Mouse (Mus musculus) midbrain, embryonic 13.5 days (tissue): ENCODE measurements around the gene Nckap5l. TPM values are rescaled to one million over a fixed set of nuclear protein-coding genes. Genes with fewer than 3 reads are reported as not detected.

ENCODE experiments used
- ATAC-seq: fragments of 200-750 bp; cut with Nextera tagmentation; 2 replicates; pipeline ENCODE4 v1.8.0; 2017; ENCODE audit warnings: mild to moderate bottlenecking, moderate TSS enrichment, moderate library complexity
- H3K27ac ChIP-seq: fragments of 300-500 bp; sonication (generic); 2 replicates; pipeline ENCODE4 v1.5.1; 2015; ENCODE audit warnings: inconsistent platforms, mild to moderate bottlenecking, moderate library complexity
- H3K27me3 ChIP-seq: fragments of 300-500 bp; sonication (generic); 2 replicates; pipeline ENCODE4 v1.6.1; 2015; ENCODE audit warnings: mild to moderate bottlenecking, inconsistent platforms
- H3K36me3 ChIP-seq: fragments of 300-500 bp; sonication (generic); 2 replicates; pipeline ENCODE4 v1.6.1; 2015; ENCODE audit warnings: mild to moderate bottlenecking, inconsistent platforms
- H3K4me1 ChIP-seq: fragments of 300-500 bp; sonication (generic); replicated peaks from 2 replicates; pipeline ENCODE4 v1.6.1; 2015; ENCODE audit warnings: inconsistent platforms
- H3K4me2 ChIP-seq: fragments of 300-500 bp; sonication (generic); replicated peaks from 2 replicates; pipeline ENCODE4 v1.6.1; 2015; ENCODE audit warnings: moderate library complexity, mild to moderate bottlenecking, inconsistent platforms
- H3K4me3 ChIP-seq: fragments of 300-500 bp; sonication (generic); replicated peaks from 2 replicates; pipeline ENCODE4 v1.5.1; 2015; ENCODE audit warnings: mild to moderate bottlenecking, inconsistent platforms
- H3K9ac ChIP-seq: fragments of 300-500 bp; sonication (generic); replicated peaks from 2 replicates; pipeline ENCODE4 v1.6.1; 2015; ENCODE audit warnings: mild to moderate bottlenecking, inconsistent platforms
- H3K9me3 ChIP-seq: fragments of 300-500 bp; sonication (generic); 2 replicates; pipeline ENCODE4 v1.6.1; 2016; ENCODE audit warnings: mild to moderate bottlenecking, inconsistent platforms
- WGBS: fragments of 180-500 bp; shearing (Covaris S2); methylation state at CpG from one replicate; pipeline ENCODE4 v1.1.7; 2015; 5-methylcytosine and 5-hydroxymethylcytosine counted together
- polyA plus RNA-seq: library from polyadenylated mRNA; unstranded; fragments of >200 nt; fragmentation: Nextera tagmentation; extraction: Ambion mirVana; gene quantifications from 2 replicates; pipeline ENCODE4 v1.2.1, GENCODE M21; 2015

Nckap5l gene
- 12.2 and 15.6 TPM in 2 replicates for polyA plus RNA-seq

- WGBS, result 1% methylated on average over 44 of the region's 45 CpGs
- Histone ChIP-seq H3K4me2 (peak within 1 kb of the TSS; percentile 82), H3K27ac (peak within 1 kb of the TSS; percentile 88), H3K9ac (peak within 1 kb of the TSS; percentile 78), H3K27me3 (no peaks in the 10 kb centered on the region), H3K4me1 (peaks cover 46% of the 10 kb centered on the region), H3K4me3 (peak within 1 kb of the TSS; percentile 88), H3K9me3 (no peaks in the 10 kb centered on the region), H3K36me3 (peaks cover 3% of the 10 kb centered on the region; the same call in 1 of the 2 replicates)
- ATAC-seq, result peak; percentile 93
Measured at GRCm38 (mm10) chr15:99457606-99458401, at the start of gene Nckap5l. TSS of gene Nckap5l (minus strand) at chr15:99457748.

GRCm38 (mm10) chr15:99505324-99506095 lies 48.0 kb upstream of the Nckap5l start:
- no peak overlapping the region for H3K4me2 ChIP-seq
- no peak overlapping the region for H3K27ac ChIP-seq
- no peaks in the 10 kb centered on the region for H3K36me3 ChIP-seq
- no peak overlapping the region for H3K4me3 ChIP-seq
- H3K27me3 ChIP-seq, result no peaks in the 10 kb centered on the region; the same call in 1 of the 2 replicates
- H3K4me1 ChIP-seq, result peaks cover 15% of the 10 kb centered on the region
- 83% methylated on average over 15 of the region's 15 CpGs for WGBS
- H3K9ac ChIP-seq, result no peak overlapping the region
- no peaks in the 10 kb centered on the region for H3K9me3 ChIP-seq
- no peak for ATAC-seq

- Histone ChIP-seq H3K27ac (no peak overlapping the region), H3K9ac (no peak overlapping the region), H3K4me3 (no peak overlapping the region), H3K4me1 (peaks cover 15% of the 10 kb centered on the region), H3K9me3 (no peaks in the 10 kb centered on the region), H3K36me3 (no peaks in the 10 kb centered on the region), H3K27me3 (peaks cover 3% of the 10 kb centered on the region; the same call in 1 of the 2 replicates), H3K4me2 (no peak overlapping the region)
- 75% methylated on average over 5 of the region's 5 CpGs for WGBS
- ATAC-seq, result no peak
Measured at GRCm38 (mm10) chr15:99503256-99503655, 45.7 kb upstream of the Nckap5l start.

GRCm38 (mm10) chr15:99502311-99502831 lies 44.8 kb upstream of the Nckap5l start:
- 53% methylated on average over 12 of the region's 12 CpGs for WGBS
- Histone ChIP-seq H3K9me3 (no peaks in the 10 kb centered on the region), H3K27me3 (peaks cover 3% of the 10 kb centered on the region; the same call in 1 of the 2 replicates), H3K27ac (peak overlapping the region; percentile 40; the same call in 1 of the 2 replicates), H3K4me1 (peaks cover 24% of the 10 kb centered on the region), H3K9ac (peak overlapping the region; percentile 39; the same call in 1 of the 2 replicates), H3K36me3 (no peaks in the 10 kb centered on the region), H3K4me3 (no peak overlapping the region), H3K4me2 (no peak overlapping the region)
- peak; percentile 32; the same call in 1 of the 2 replicates for ATAC-seq

- H3K27ac ChIP-seq, result peak overlapping the region; percentile 40
- peaks cover 3% of the 10 kb centered on the region; the same call in 1 of the 2 replicates for H3K27me3 ChIP-seq
- H3K9ac ChIP-seq, result peak overlapping the region; percentile 39; the same call in 1 of the 2 replicates
- H3K4me1 ChIP-seq, result peaks cover 27% of the 10 kb centered on the region
- no peak overlapping the region for H3K4me3 ChIP-seq
- H3K4me2 ChIP-seq, result no peak overlapping the region
- no peaks in the 10 kb centered on the region for H3K36me3 ChIP-seq
- no peaks in the 10 kb centered on the region for H3K9me3 ChIP-seq
- WGBS, result 64% methylated on average over 20 of the region's 20 CpGs
- ATAC-seq, result peak; percentile 2; the same call in 1 of the 2 replicates
Measured at GRCm38 (mm10) chr15:99501292-99502260, 44.0 kb upstream of the Nckap5l start.

GRCm38 (mm10) chr15:99500320-99500719 lies 42.8 kb upstream of the Nckap5l start:
- H3K27me3 ChIP-seq, result 0 out of 2 replicates have a peak, but pooled peaks cover 3% of the 10 kb centered on the region
- H3K4me2 ChIP-seq, result no peak overlapping the region
- ATAC-seq, result no peak
- WGBS, result 61% methylated on average over 5 of the region's 5 CpGs
- no peaks in the 10 kb centered on the region for H3K9me3 ChIP-seq
- H3K4me3 ChIP-seq, result no peak overlapping the region
- no peaks in the 10 kb centered on the region for H3K36me3 ChIP-seq
- H3K9ac ChIP-seq, result no peak overlapping the region
- peaks cover 27% of the 10 kb centered on the region for H3K4me1 ChIP-seq
- H3K27ac ChIP-seq, result no peak overlapping the region

- no peak for ATAC-seq
- Histone ChIP-seq H3K9ac (no peak overlapping the region), H3K4me1 (peaks cover 27% of the 10 kb centered on the region), H3K27me3 (0 out of 2 replicates have a peak, but pooled peaks cover 3% of the 10 kb centered on the region), H3K4me2 (no peak overlapping the region), H3K9me3 (no peaks in the 10 kb centered on the region), H3K27ac (no peak overlapping the region), H3K4me3 (no peak overlapping the region), H3K36me3 (no peaks in the 10 kb centered on the region)
- 57% methylated on average over 6 of the region's 6 CpGs for WGBS
Measured at GRCm38 (mm10) chr15:99499726-99500125, 42.2 kb upstream of the Nckap5l start.

GRCm38 (mm10) chr15:99498781-99499180 lies 41.2 kb upstream of the Nckap5l start:
- H3K36me3 ChIP-seq, result no peaks in the 10 kb centered on the region
- no peak for ATAC-seq
- 83% methylated on average over 4 of the region's 4 CpGs for WGBS

GRCm38 (mm10) chr15:99498356-99498755 lies 40.8 kb upstream of the Nckap5l start:
- Histone ChIP-seq H3K4me3 (no peak overlapping the region), H3K27ac (no peak overlapping the region), H3K27me3 (0 out of 2 replicates have a peak, but pooled peaks cover 3% of the 10 kb centered on the region), H3K4me2 (no peak overlapping the region), H3K4me1 (peaks cover 27% of the 10 kb centered on the region), H3K9me3 (no peaks in the 10 kb centered on the region), H3K36me3 (no peaks in the 10 kb centered on the region), H3K9ac (no peak overlapping the region; the same call in 1 of the 2 replicates)
- no peak for ATAC-seq
- 89% methylated on average over 4 of the region's 4 CpGs for WGBS

More at GRCm38 (mm10) chr15:99498781-99499180, 41.2 kb upstream of the Nckap5l start:
- Histone ChIP-seq H3K27ac (no peak overlapping the region), H3K4me2 (no peak overlapping the region), H3K4me3 (no peak overlapping the region), H3K4me1 (peaks cover 27% of the 10 kb centered on the region), H3K9me3 (no peaks in the 10 kb centered on the region), H3K9ac (no peak overlapping the region; the same call in 1 of the 2 replicates), H3K27me3 (0 out of 2 replicates have a peak, but pooled peaks cover 3% of the 10 kb centered on the region)

- 0 out of 2 replicates have a peak overlapping the region, but pooled peaks have one; percentile 35 for H3K27ac ChIP-seq
- H3K4me1 ChIP-seq, result peaks cover 26% of the 10 kb centered on the region
- 0 out of 2 replicates have a peak, but pooled peaks cover 3% of the 10 kb centered on the region for H3K27me3 ChIP-seq
- H3K4me2 ChIP-seq, result no peak overlapping the region
- H3K9me3 ChIP-seq, result no peaks in the 10 kb centered on the region
- no peaks in the 10 kb centered on the region for H3K36me3 ChIP-seq
- 47% methylated on average over 12 of the region's 12 CpGs for WGBS
- peak; percentile 29; the same call in 1 of the 2 replicates for ATAC-seq
- no peak overlapping the region for H3K4me3 ChIP-seq
- 0 out of 2 replicates have a peak overlapping the region, but pooled peaks have one; percentile 14 for H3K9ac ChIP-seq
Measured at GRCm38 (mm10) chr15:99497527-99498242, 40.1 kb upstream of the Nckap5l start.
